Mouse (Mus musculus) Patski (cell line): ENCODE measurements around the gene Gm45062. TPM values are rescaled to one million over a fixed set of nuclear protein-coding genes. Genes with fewer than 3 reads are reported as not detected.

Source experiments
- ATAC-seq: fragments of 100-300 bp; one replicate; pipeline ENCODE4 v1.8.0; 2021
- CTCF ChIA-PET: fragments of 350-600 bp; sonication (Branson Sonifier 250); formaldehyde crosslinking; loops from one replicate; lab custom pipeline; 2022; ENCODE audit warnings: inconsistent platforms; lab: Charles Lee
- POLR2A ChIA-PET: fragments of 350-600 bp; sonication (Branson Sonifier 250); formaldehyde crosslinking; loops from one replicate; lab custom pipeline; 2022; ENCODE audit warnings: antibody characterized with exemption, inconsistent platforms; lab: Charles Lee
- DNase-seq: peaks from one replicate; pipeline ENCODE4 v3.0.0-alpha.2; 2011; ENCODE audit warnings: low read depth, low spot score
- H3K27me3 ChIP-seq: fragments of 371-371 bp; one replicate; pipeline ENCODE4 v1.5.1; 2021
- CTCF ChIP-seq: fragments of 100-300 bp; IDR thresholded peaks from one replicate; pipeline ENCODE4 v1.5.1; 2021
- in situ Hi-C: fragments of 300-500 bp; cut with MboI; formaldehyde crosslinking; loops from 3 replicates; pipeline ENCODE4 v1.11.1; 2018; ENCODE audit warnings: low pct_unique_long_range_greater_than_20kb, mixed read lengths
- polyA plus RNA-seq: library from polyadenylated mRNA; unstranded; gene quantifications from one replicate; pipeline ENCODE4 v1.2.3, GENCODE M21; 2021

Gm45062 gene
- polyA plus RNA-seq, 1 experiment from 2014 or later, result 3.9 TPM

- ATAC-seq (no peak), DNase-seq (no peak)
- in situ Hi-C loops, result no loop called here
- H3K27me3 ChIP-seq, result peaks cover 3% of the 10 kb centered on the region
- no peak for TF ChIP-seq CTCF
- ChIA-PET POLR2A (no interaction called here), CTCF (interaction anchor here (1.0 to 1.5 kb wide), 2 partner anchors 12 to 15 kb away, joined by 3 read pairs; no protein-coding TSS in a partner anchor)
Measured at GRCm38 (mm10) chr6:8487044-8487853, 228.0 kb downstream of the Gm45062 start.

DNA sequence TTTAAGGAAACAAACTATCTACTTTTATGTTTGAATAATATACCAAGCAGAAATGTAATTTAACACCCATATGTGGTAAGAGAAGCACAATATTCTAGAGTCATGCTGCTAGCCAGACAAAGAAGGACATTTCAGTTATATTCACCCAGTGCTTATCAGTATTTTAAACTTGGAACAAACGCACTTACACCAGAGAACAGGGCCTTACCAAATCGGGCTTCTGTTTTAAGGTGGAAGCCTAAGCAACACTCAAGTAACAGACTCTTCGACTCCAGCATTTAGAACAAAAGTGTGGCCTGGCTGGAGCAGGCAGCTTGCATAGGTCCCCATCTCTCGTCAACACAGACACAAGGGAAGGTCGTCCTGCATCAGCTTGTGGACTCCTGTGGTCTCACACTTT is 229.0 kb downstream of the Gm45062 start:
- ChIA-PET POLR2A (no interaction called here), CTCF (interaction anchor here (1.5 kb wide), 1 partner anchor 11 kb away, joined by 3 read pairs; no protein-coding TSS in a partner anchor)
- ATAC-seq (no peak), DNase-seq (no peak)
- in situ Hi-C loops, result no loop called here
- peaks cover 3% of the 10 kb centered on the region for H3K27me3 ChIP-seq
- no peak for TF ChIP-seq CTCF

DNA sequence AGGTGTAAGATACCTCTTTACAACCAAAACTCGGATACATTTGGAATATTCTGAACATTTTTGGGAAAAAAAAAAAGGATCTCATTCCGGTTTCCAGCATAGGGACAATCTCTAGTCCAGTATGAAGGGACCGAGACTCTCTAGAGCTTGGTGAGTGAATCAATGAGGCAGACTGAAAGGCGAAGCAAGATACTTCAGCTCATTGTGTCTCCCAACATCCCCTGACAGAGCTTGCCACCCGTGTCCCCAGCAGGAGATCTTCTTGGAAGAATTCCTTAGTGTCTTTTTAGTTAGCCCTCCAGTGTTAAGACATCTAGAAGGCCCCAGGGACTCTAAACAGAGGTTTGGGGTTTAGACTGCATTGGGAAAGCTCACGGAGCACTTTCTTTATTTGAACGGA is 230.0 kb downstream of the Gm45062 start:
- POLR2A ChIA-PET, result no interaction called here
- in situ Hi-C loops, result no loop called here

GRCm38 (mm10) chr6:8489938-8490585 is 230.8 kb downstream of the Gm45062 start:
- in situ Hi-C loops, result no loop called here
- no peak for TF ChIP-seq CTCF
- CTCF ChIA-PET, result no interaction called here
- POLR2A ChIA-PET, result no interaction called here
- DNase-seq, result no peak
- ATAC-seq, result no peak
- peaks cover 3% of the 10 kb centered on the region for H3K27me3 ChIP-seq

More for the DNA sequence above, 230.0 kb downstream of the Gm45062 start:
- ATAC-seq (no peak), DNase-seq (no peak)
- TF ChIP-seq CTCF, result no peak
- peaks cover 3% of the 10 kb centered on the region for H3K27me3 ChIP-seq
- CTCF ChIA-PET, result no interaction called here

- POLR2A ChIA-PET, result no interaction called here
- CTCF ChIA-PET, result no interaction called here
- in situ Hi-C loops, result no loop called here
- H3K27me3 ChIP-seq, result peaks cover 3% of the 10 kb centered on the region
- no peak for TF ChIP-seq CTCF
- DNase-seq, result no peak
- no peak for ATAC-seq
Measured at GRCm38 (mm10) chr6:8492248-8492647, 233.0 kb downstream of the Gm45062 start.

- CTCF ChIA-PET, result interaction anchor here (1.0 kb wide), 1 partner anchor 10 kb away, joined by 3 read pairs; no protein-coding TSS in a partner anchor
- POLR2A ChIA-PET, result no interaction called here
- no peaks in the 10 kb centered on the region for H3K27me3 ChIP-seq
- no peak for ATAC-seq
- in situ Hi-C loops, result no loop called here
- DNase-seq, result no peak
- no peak for TF ChIP-seq CTCF
Measured at GRCm38 (mm10) chr6:8495109-8495826, 236.0 kb downstream of the Gm45062 start.

DNA sequence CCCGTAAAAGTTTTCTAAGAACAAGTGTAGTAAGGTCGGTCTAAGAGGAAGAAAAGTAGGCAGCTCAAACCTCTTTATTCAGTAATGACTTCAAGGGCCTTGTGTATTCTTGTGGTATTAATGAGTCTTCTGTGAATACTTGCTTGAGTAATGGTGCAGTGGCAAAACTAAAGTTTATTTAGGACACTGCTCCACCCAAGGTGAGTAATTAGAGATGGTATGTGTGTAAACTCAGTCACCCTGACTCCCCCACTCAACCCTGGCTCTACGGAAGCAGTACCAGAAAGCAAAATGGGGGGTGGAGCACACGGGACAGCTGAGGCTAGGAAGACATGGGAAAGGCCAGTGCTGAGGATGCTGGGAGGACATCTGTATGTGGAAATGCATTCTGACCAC is 236.6 kb downstream of the Gm45062 start:
- ATAC-seq, result no peak
- in situ Hi-C loops, result no loop called here
- no peak for DNase-seq
- ChIA-PET CTCF (interaction anchor here (1.0 kb wide), 1 partner anchor 10 kb away, joined by 3 read pairs; no protein-coding TSS in a partner anchor), POLR2A (interaction anchor here (0.9 kb wide), 1 partner anchor 26 kb away, joined by 8 read pairs; no protein-coding TSS in a partner anchor)
- no peak for TF ChIP-seq CTCF
- no peaks in the 10 kb centered on the region for H3K27me3 ChIP-seq

DNA sequence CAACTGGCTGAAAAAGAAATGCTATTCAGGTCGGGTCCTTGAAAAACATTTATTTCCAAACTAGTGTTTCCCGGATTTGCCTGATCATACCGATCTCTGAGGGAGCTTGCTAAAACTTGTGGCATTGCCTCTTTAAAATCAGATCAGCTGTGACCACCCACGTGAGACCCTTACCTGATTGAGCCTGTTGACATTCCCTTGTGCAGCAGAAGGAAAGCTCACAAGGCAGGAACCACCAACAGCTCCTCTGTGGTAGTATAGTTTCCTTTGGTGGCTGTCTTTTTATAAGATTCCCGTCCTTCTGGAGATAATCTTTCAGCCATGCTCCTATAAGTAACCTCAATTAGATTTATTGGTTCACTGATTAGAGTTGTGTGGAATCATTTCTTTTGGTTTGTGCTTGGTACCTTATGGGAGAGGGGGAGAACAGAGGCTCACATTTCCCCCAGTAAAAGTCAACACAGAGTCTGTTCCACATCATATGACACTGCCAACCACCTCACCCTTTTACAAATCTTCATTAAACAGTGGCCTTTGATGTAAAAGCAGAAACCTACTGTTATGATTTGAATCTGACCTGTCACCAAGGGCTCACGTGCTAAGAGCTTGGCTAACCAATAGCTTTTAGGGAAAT is 238.1 kb downstream of the Gm45062 start:
- DNase-seq (no peak), ATAC-seq (no peak)
- in situ Hi-C loops, result no loop called here
- H3K27me3 ChIP-seq, result no peaks in the 10 kb centered on the region
- CTCF ChIA-PET, result interaction anchor here (0.7 to 1.6 kb wide), 2 partner anchors 10 to 21 kb away, joined by 3 read pairs; no protein-coding TSS in a partner anchor
- no peak for TF ChIP-seq CTCF
- POLR2A ChIA-PET, result interaction anchor here (1.1 kb wide), 1 partner anchor 12 kb away, joined by 3 read pairs; no protein-coding TSS in a partner anchor

DNA sequence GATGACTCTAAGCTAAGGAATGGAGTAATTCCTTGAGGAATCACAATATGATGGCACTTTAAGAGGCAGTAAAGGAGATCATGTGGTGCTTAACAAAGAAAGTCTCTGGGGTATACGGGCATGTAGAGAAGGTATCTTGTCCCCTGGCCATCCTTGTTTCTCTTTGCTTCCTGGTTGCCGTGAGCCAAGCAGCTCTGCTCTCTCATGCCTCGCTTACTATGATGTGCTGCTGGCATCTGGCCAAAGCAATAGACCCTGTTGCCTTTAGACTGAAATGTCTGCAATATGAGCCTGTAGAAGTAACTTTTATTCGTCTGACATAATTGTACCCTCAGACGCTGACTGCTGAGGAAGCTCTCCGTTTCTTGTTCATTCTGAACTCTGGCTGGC is 238.6 kb downstream of the Gm45062 start:
- in situ Hi-C loops, result no loop called here

DNA sequence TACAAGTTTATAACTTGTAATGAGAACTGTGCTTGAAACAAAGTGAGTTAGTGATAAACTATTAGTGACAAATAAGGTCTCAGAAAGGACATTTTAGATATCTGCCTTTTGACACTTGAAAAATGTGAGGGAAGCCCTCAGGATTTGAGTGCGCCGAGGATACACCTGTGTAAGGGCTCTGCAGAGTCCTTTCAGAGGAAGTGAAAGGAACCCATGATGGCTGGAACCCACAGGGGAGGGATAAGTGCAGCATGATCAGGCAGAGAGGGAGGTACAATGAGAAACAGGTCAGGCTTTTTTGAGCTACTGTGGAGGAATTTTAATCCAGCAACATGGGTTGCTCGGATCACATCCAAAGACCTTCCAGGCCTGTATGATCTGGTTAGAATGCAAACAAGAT is 239.7 kb downstream of the Gm45062 start:
- H3K27me3 ChIP-seq, result no peaks in the 10 kb centered on the region
- in situ Hi-C loops, result no loop called here
- ChIA-PET CTCF (interaction anchor here (1.4 kb wide), 2 partner anchors 11 to 89 kb away, joined by 3 read pairs; no protein-coding TSS in a partner anchor), POLR2A (no interaction called here)
- DNase-seq (no peak), ATAC-seq (no peak)
- no peak for TF ChIP-seq CTCF

More for the DNA sequence above, 238.6 kb downstream of the Gm45062 start:
- H3K27me3 ChIP-seq, result no peaks in the 10 kb centered on the region
- ATAC-seq (peak; percentile 61), DNase-seq (peak; percentile 35)
- TF ChIP-seq CTCF, result no peak
- ChIA-PET POLR2A (interaction anchor here (1.1 kb wide), 1 partner anchor 12 kb away, joined by 3 read pairs; no protein-coding TSS in a partner anchor), CTCF (interaction anchor here (0.7 to 1.6 kb wide), 2 partner anchors 9 to 21 kb away, joined by 3 read pairs; no protein-coding TSS in a partner anchor)
